Mouse (Mus musculus) neural tube, embryonic 14.5 days (tissue): ENCODE measurements at regions not wholly inside any gene's neighbourhood (a gene's known extent, or its start where the extent isn't known, plus 50 kb on each side); places are given as distances from the start of the nearest gene placed in this dataset.

Source experiments
- ATAC-seq: fragments of 200-750 bp; cut with Nextera tagmentation; 2 replicates; pipeline ENCODE4 v1.8.0; 2017; ENCODE audit warnings: low read depth, mild to moderate bottlenecking, moderate TSS enrichment, moderate library complexity
- H3K27ac ChIP-seq: fragments of 300-500 bp; sonication (generic); 2 replicates; pipeline ENCODE4 v1.5.1; 2014; ENCODE audit warnings: low read depth, mild to moderate bottlenecking, control low read depth, low read length, moderate library complexity, mixed read lengths
- H3K27me3 ChIP-seq: fragments of 300-500 bp; sonication (generic); 2 replicates; pipeline ENCODE4 v1.6.1; 2014; ENCODE audit warnings: low read length; ENCODE audit not compliant: control insufficient read depth, insufficient read depth
- H3K36me3 ChIP-seq: fragments of 300-500 bp; sonication (generic); 2 replicates; pipeline ENCODE4 v1.6.1; 2014; ENCODE audit warnings: low read length, mixed read lengths; ENCODE audit not compliant: control insufficient read depth, insufficient read depth
- H3K4me1 ChIP-seq: fragments of 300-500 bp; sonication (generic); 2 replicates; pipeline ENCODE4 v1.6.1; 2014; ENCODE audit warnings: low read length; ENCODE audit not compliant: control insufficient read depth, insufficient read depth
- H3K4me2 ChIP-seq: fragments of 300-500 bp; sonication (generic); 2 replicates; pipeline ENCODE4 v1.6.1; 2014; ENCODE audit warnings: mild to moderate bottlenecking, low read depth, low read length, control low read depth
- H3K4me3 ChIP-seq: fragments of 300-500 bp; sonication (generic); 2 replicates; pipeline ENCODE4 v1.5.1; 2014; ENCODE audit warnings: low read depth, low read length, control low read depth, mixed read lengths
- H3K9ac ChIP-seq: fragments of 300-500 bp; sonication (generic); replicated peaks from 2 replicates; pipeline ENCODE4 v1.6.1; 2014; ENCODE audit warnings: low read depth, mild to moderate bottlenecking, control low read depth, low read length, mixed read lengths
- H3K9me3 ChIP-seq: fragments of 300-500 bp; sonication (generic); 2 replicates; pipeline ENCODE4 v1.6.1; 2016; ENCODE audit warnings: low read length; ENCODE audit not compliant: control insufficient read depth
- WGBS: fragments of 180-500 bp; shearing (Covaris S2); extraction: QIAGEN DNeasy Blood & Tissue Kit; methylation state at CpG from one replicate; pipeline ENCODE4 v1.1.7; 2014; 5-methylcytosine and 5-hydroxymethylcytosine counted together

DNA sequence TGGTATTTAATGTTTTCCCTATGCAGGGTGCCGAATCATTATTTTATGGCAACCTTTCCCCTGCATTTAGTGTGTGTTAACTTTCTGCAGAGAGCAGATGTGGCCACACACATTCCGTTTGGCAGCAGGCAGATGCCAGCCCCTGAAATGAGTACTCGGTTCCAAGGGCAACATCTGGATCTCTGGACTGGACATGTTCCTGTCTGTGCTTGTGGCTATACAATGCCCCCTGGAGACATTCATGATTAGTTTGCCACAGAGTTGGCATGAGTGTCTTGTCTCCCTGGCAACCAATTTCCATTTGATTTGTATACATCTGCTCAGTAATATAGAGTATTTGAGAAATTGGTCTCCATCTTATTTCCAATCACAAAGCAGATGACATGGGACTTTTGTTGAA is 1676.3 kb upstream of the Got2 start:
- Histone ChIP-seq H3K4me2 (no peak overlapping the region), H3K36me3 (no peaks in the 10 kb centered on the region), H3K4me1 (no peaks in the 10 kb centered on the region), H3K9me3 (no peaks in the 10 kb centered on the region), H3K9ac (no peak overlapping the region), H3K27me3 (no peaks in the 10 kb centered on the region), H3K4me3 (no peak overlapping the region), H3K27ac (no peak overlapping the region)
- 49% methylated on average over 3 of the region's 3 CpGs for WGBS
- ATAC-seq, result peak; percentile 38; the same call in 1 of the 2 replicates

DNA sequence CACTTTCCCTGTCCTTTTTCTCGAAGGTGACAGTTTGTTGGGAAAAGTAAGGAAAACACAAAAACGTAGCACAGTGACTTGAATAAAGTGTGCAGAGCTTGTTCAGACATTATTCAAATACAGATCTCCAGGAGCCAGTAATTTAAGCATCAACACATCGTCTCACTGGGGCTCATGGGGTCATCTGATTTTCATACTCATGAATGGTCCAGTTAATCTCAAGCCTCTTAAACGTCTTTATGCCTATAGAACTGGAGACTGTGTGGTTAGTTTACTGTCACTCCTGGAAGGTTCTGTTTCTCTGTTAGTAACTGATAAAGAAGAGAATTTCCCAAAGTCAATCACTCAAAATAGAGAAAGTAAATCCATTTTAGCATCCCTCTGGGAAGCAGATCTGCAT is 1655.5 kb upstream of the Got2 start:
- Histone ChIP-seq H3K27ac (no peak overlapping the region), H3K4me3 (no peak overlapping the region), H3K36me3 (no peaks in the 10 kb centered on the region), H3K9ac (no peak overlapping the region), H3K4me1 (no peaks in the 10 kb centered on the region), H3K4me2 (no peak overlapping the region), H3K9me3 (no peaks in the 10 kb centered on the region), H3K27me3 (no peaks in the 10 kb centered on the region)
- ATAC-seq, result no peak
- 58% methylated on average over 4 of the region's 4 CpGs for WGBS

DNA sequence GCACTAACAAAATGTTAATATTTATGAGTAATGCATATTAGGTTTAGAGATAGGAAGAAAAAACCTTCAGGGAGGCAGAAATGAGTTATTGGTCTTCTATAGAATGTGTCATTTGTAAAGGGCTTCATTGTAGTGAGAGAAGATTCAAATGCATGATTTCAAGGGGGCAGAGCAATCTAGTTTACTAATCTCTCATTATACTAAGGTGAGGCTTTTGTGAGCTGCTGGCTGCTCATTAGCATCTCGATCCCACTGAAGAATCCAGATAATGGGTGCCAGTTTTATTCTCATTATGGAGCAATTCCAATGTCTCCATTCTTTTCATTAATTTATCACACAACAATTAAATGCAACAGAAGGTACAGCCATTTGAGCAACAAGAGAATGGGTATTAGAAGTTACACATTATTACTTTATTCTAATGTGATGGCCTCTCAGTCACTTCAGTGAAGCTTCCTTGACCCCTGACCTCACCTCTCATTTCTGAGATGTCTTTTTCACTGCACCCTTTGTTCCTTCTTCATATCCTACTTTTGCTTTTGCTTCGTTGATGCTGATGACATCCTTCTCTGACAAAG is 1644.8 kb upstream of the Got2 start:
- 42% methylated on average over 2 of the region's 2 CpGs for WGBS
- Histone ChIP-seq H3K9me3 (no peaks in the 10 kb centered on the region), H3K4me2 (no peak overlapping the region), H3K27ac (no peak overlapping the region), H3K4me3 (no peak overlapping the region), H3K27me3 (no peaks in the 10 kb centered on the region), H3K9ac (no peak overlapping the region), H3K4me1 (no peaks in the 10 kb centered on the region), H3K36me3 (no peaks in the 10 kb centered on the region)
- ATAC-seq, result no peak
